Mouse (Mus musculus) lung, postnatal 0 days (tissue): ENCODE data around the gene Mfsd11.

Experiments
- CTCF ChIP-seq: IDR thresholded peaks from 2 replicates; pipeline ENCODE4 v1.5.1; 2016; ENCODE audit warnings: antibody characterized with exemption, mild to moderate bottlenecking
- EP300 ChIP-seq: IDR thresholded peaks from 2 replicates; pipeline ENCODE4 v1.6.1; 2016; ENCODE audit warnings: antibody characterized with exemption, mild to moderate bottlenecking, control low read depth

- TF ChIP-seq CTCF (no peak), EP300 (no peak)
These were observed at the start of gene Mfsd11 for GRCm38 (mm10) chr11:116852291-116852890.
